Mouse (Mus musculus): ENCODE results near the gene Fmod. TPM values are rescaled to one million over a fixed set of nuclear protein-coding genes. Genes with fewer than 3 reads are reported as not detected.

Gene Fmod
- total and polyA plus RNA-seq, 3 experiments: not detected

DNA sequence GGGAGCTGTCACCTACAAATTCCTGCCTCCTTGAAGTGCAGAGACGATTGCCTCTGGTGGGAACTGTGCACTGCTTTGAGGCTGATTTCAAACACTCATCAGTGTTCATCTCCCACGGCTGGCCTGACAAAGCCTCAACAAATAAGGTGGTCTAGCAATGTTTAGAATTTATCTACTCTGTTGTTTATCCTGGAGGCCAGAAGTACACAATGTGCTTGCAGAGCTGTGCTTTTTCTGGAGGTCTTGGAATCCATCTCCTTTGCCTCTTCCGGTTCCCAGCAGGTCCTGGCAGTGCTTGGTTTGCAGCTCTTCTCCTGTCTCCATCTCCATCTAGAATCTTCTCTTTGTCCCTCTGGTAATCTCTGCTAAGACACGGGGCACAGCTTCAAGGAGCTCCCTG, 19.2 kb downstream of the Fmod start:
- no peak overlapping the region for H3K27ac ChIP-seq (ENCODE audit: insufficient read depth, low read depth)
- dilution Hi-C loops (cut with MboI; ENCODE audit: extremely low pct_ligation_motif_present, extremely low pct_unique_long_range_greater_than_20kb, low sequenced_read_pairs): no loop called here
- H3K27me3 ChIP-seq (replicated peaks): peaks cover 35% of the 10 kb centered on the region
- TF ChIP-seq EP300 (IDR thresholded peaks at IDR 0.05; ENCODE audit: low read length) (no peak), ZMIZ1 (IDR thresholded peaks at IDR 0.05; ENCODE audit: low read depth, low read length) (no peak), POLR2AphosphoS2 (IDR thresholded peaks at IDR 0.05; ENCODE audit: low read depth, low read length) (no peak), NRF1 (IDR thresholded peaks at IDR 0.05; ENCODE audit: low read depth, low read length) (no peak)
- H3K79me2 ChIP-seq (replicated peaks; ENCODE audit: control insufficient read depth, extremely low read depth, insufficient read depth, poor library complexity, severe bottlenecking): no peaks in the 10 kb centered on the region
- no peaks in the 10 kb centered on the region for H3K9me3 ChIP-seq (replicated peaks; ENCODE audit: low read length)
- H3K4me1 ChIP-seq (ENCODE audit: control insufficient read depth in 1 of 2, insufficient read depth in 2 of 2): peaks cover 3 to 28% of the 10 kb centered on the region in 2 experiments
- H3K9ac ChIP-seq (ENCODE audit: insufficient read depth, low read depth): no peak overlapping the region
- H3K4me2 ChIP-seq (ENCODE audit: insufficient read depth, low read depth, poor library complexity, severe bottlenecking): no peak overlapping the region
- H3K4me3 ChIP-seq (replicated peaks in 1 of 3; ENCODE audit: low read depth in 2 of 3, low read length in 2 of 3, poor library complexity in 1 of 3): no peak overlapping the region
- H3K36me3 ChIP-seq (replicated peaks in 1 of 2; ENCODE audit: control insufficient read depth in 1 of 2, insufficient read depth in 1 of 2, low read length in 1 of 2): no peaks in the 10 kb centered on the region
- in situ Hi-C loops (cut with MboI; ENCODE audit: low pct_ligation_motif_present, low pct_unique_long_range_greater_than_20kb, low sequenced_read_pairs): loop anchor here (5.0 kb wide), 1 partner anchor 51 kb away; no protein-coding TSS in a partner anchor
- no peak for DNase-seq (ENCODE audit: extremely low read depth)

GRCm38 (mm10) chr1:134057736-134058135, 20.7 kb downstream of the Fmod start:
- no peaks in the 10 kb centered on the region for H3K9me3 ChIP-seq (replicated peaks; ENCODE audit: low read length)
- H3K36me3 ChIP-seq (replicated peaks in 1 of 2; ENCODE audit: control insufficient read depth in 1 of 2, insufficient read depth in 1 of 2, low read length in 1 of 2): no peaks in the 10 kb centered on the region
- H3K4me2 ChIP-seq (ENCODE audit: insufficient read depth, low read depth, poor library complexity, severe bottlenecking): no peak overlapping the region
- TF ChIP-seq ZNF384 (IDR thresholded peaks at IDR 0.05; ENCODE audit: low read depth, low read length) (no peak), BHLHE40 (IDR thresholded peaks at IDR 0.05; ENCODE audit: low read depth, low read length) (no peak), ZKSCAN1 (IDR thresholded peaks at IDR 0.05; ENCODE audit: borderline replicate concordance, low read depth, low read length) (no peak), CHD2 (IDR thresholded peaks at IDR 0.05; ENCODE audit: low read length) (no peak), MXI1 (IDR thresholded peaks at IDR 0.05; ENCODE audit: low read depth, low read length) (no peak), ELF1 (IDR thresholded peaks at IDR 0.05; ENCODE audit: low read depth, low read length) (no peak), USF1 (IDR thresholded peaks at IDR 0.05; ENCODE audit: low read depth, low read length) (no peak), TCF12 (IDR thresholded peaks at IDR 0.05; ENCODE audit: low read depth, low read length) (no peak), ZMIZ1 (IDR thresholded peaks at IDR 0.05; ENCODE audit: low read depth, low read length) (no peak), ZC3H11A (IDR thresholded peaks at IDR 0.05; ENCODE audit: low read depth, low read length) (no peak), POLR2AphosphoS2 (IDR thresholded peaks at IDR 0.05; ENCODE audit: low read depth, low read length) (no peak), POLR2A (IDR thresholded peaks at IDR 0.05; ENCODE audit: low read depth, low read length) (no peak), TBP (conservative IDR thresholded peaks at IDR 0.05; ENCODE audit: low read depth, low read length) (no peak), SIN3A (IDR thresholded peaks at IDR 0.05; ENCODE audit: low read length) (no peak), MAZ (IDR thresholded peaks at IDR 0.05; ENCODE audit: low read depth, low read length) (no peak), GABPA (IDR thresholded peaks at IDR 0.05; ENCODE audit: insufficient replicate concordance, low read depth, low read length) (no peak)
- H3K9ac ChIP-seq (ENCODE audit: insufficient read depth, low read depth): no peak overlapping the region
- no peak for DNase-seq (ENCODE audit: extremely low read depth)
- H3K4me3 ChIP-seq (replicated peaks in 1 of 3; ENCODE audit: low read depth in 2 of 3, low read length in 2 of 3, poor library complexity in 1 of 3): no peak overlapping the region
- peaks cover 39% of the 10 kb centered on the region for H3K27me3 ChIP-seq (replicated peaks)
- H3K27ac ChIP-seq (ENCODE audit: insufficient read depth, low read depth): no peak overlapping the region
- peaks cover 8 to 42% of the 10 kb centered on the region in 2 experiments for H3K4me1 ChIP-seq (ENCODE audit: control insufficient read depth in 1 of 2, insufficient read depth in 2 of 2)
- no peaks in the 10 kb centered on the region for H3K79me2 ChIP-seq (replicated peaks; ENCODE audit: control insufficient read depth, extremely low read depth, insufficient read depth, poor library complexity, severe bottlenecking)
- in situ Hi-C loops (cut with MboI; ENCODE audit: low pct_ligation_motif_present, low pct_unique_long_range_greater_than_20kb, low sequenced_read_pairs) (loop anchor here (5.0 kb wide), 1 partner anchor 50 kb away; no protein-coding TSS in a partner anchor), dilution Hi-C loops (cut with MboI; ENCODE audit: extremely low pct_ligation_motif_present, extremely low pct_unique_long_range_greater_than_20kb, low sequenced_read_pairs) (no loop called here)
